Mouse (Mus musculus): Measurements from ENCODE around the gene Pnliprp2.

The Pnliprp2 gene

DNA sequence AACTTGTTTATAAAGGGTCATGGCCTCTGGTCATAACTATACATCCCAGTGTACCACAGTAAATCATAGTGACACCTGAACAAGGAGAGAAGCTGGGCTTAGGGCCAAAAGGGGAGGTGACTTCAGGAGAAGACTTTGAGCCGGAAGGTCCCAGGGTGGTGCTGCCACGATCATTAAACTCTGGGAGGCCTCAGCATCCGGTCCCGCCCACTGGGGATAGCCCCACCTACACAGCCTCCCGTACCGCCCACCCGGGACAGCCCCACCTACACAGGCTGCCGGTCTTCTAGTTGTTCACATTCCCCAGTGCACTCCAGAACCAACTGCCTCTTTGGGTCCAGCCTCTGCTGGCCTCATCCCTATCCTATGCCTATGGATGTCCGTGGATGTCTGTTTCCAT, at the start of gene Pnliprp2:
Pnliprp2 (plus strand) TSS at position 297 of the 400 bp plus-strand sequence.
- peak; percentile 13 for DNase-seq (ENCODE audit: extremely low read depth, insufficient read length, low spot score)

DNA sequence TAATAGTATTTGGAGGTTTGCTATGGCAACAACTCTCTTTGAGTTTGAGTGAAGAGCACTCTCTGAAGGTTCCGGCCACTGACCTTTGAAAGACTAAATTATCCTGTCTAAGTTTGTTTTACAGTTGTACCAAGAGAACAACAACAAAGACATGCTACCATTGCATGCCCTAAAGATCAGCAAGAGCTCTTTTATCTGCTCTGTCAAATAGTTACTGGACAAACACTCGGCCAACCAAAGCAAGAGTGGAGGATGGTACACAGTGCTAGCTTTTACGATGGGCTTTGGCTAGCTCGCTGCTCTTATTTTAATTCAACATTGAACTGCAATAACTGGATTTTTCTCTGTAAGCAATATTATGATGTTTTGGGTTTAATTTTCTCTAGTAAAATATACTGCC, 41.6 kb upstream of the Pnliprp2 start:
- no peak for DNase-seq (ENCODE audit: extremely low read depth, insufficient read length, low spot score)

DNA sequence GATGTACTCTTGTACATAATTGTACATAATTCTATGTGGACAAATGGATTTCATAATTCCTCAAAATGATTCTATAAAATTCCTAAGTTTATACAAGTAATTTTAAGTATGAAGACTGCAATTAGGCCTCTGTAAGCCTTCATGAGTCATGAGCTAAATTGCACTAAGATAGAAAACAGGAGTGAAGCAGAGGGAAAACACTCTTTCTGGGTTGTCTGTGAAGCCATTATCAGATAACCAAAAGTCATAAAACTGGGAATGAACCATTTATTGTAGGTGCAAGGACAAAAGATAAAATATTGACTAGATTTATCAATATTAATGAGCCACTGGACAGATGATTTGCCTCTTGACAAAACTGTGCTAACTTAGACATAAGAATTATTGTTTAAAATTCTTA, 39.1 kb upstream of the Pnliprp2 start:
- DNase-seq (ENCODE audit: extremely low read depth, insufficient read length, low spot score), result no peak

DNA sequence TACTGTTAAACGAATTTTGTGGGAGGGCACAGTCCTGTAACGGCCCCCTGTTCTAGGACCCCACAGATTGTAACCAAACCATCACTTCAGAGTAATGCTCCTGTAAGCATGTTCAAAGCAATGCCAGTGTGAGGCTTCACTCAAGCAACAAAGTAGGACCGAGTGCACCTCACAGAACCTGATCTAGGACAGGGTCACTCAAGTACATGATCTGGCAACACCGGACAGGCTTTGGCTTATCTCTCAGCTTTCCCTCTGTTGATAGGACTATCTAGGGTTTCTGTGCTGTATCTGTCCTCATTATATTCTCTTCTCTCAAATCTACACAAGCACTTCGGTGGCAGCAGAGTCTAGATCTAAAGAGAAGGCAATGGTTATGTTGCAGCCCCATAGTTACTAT, 33.0 kb upstream of the Pnliprp2 start:
- DNase-seq (ENCODE audit: extremely low read depth, insufficient read length, low spot score), result no peak

DNA sequence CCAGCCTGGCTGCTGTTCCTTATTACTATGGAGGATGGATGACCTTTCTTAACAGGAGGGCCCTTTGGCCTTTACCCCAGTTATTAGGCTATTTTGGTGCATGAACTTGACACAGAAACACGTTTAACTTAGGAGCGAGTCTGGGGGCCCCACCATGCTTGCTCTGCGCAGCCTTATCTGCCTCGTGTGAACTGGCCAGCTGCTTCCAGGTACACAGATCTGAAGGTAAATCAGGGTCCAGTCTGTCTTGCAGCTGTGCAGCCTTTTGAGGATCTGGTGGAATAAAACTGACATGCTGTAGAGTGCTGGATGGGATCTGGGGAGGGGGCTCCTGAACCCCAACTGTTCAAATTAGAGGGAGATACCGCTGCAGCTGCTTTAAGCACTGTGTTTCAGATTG, 31.8 kb upstream of the Pnliprp2 start:
- no peak for DNase-seq (ENCODE audit: extremely low read depth, insufficient read length, low spot score)

DNA sequence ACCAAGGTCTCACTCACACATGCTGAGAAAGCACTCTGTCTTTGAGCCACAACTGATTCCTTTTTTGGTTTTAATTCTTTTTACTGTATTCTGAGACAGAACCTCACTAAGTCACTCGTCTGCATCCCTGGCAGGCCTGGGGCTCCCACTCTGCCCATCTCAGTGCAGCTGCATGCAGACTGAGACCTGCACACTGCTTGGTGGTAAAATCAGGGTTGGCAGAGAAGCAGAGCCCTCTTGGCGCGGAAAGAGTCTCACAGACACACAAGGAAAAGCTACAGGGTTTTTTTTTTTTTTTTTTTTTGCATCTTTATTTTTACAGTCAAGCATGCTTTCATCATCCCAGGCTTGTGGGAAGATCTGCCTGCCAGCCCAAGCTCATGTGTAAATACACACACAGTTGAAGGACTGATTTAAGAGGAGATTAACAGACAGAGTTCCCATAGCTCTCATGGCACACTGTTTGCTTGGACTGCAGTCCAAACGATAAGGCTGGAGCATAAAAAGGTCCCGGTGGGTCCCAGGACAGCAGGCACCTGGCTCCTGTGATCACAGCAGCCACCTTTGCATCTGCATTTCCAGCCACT, 31.0 kb upstream of the Pnliprp2 start, which contains the start of gene Pnliprp1:
Pnliprp1 (plus strand) TSS at position 443 of the 587 bp plus-strand sequence.
- DNase-seq (ENCODE audit: extremely low read depth, insufficient read length, low spot score), result no peak

DNA sequence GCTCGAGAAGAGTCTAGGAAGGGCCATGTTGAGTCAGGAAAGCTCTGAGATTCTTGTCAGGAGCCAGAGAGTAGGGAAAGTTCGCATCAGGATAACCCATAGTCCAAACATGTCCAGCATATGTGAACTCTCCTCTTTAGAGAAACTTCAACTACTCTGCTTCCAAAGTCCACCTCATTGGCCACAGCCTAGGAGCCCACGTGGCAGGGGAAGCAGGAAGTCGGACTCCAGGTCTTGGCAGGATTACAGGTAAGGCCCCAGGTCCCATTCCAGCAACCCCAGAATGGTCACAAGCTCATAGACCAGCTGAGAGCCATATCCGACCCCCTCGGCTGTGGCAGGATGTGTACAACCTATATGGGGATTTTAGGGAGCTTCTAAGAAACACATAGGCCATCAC, 26.3 kb upstream of the Pnliprp2 start:
- DNase-seq (ENCODE audit: extremely low read depth, insufficient read length, low spot score), result no peak

DNA sequence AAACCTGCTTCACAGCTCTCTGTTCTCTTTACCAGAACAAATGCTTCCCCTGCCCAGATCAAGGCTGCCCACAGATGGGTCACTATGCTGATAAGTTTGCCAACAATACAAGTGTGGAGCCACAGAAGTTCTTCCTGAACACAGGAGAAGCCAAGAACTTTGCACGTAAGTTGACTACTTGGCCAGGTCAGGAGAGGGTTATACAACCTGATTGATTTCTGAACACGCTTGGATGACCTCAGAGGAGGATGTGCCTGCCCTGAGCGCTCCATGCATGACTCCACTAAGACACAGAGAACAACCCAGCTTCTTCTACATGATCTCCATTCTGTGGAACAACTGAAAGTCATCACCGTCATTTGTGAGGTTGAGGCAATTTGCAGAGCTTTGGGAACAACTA, 21.4 kb upstream of the Pnliprp2 start:
- DNase-seq (ENCODE audit: extremely low read depth, insufficient read length, low spot score), result no peak

DNA sequence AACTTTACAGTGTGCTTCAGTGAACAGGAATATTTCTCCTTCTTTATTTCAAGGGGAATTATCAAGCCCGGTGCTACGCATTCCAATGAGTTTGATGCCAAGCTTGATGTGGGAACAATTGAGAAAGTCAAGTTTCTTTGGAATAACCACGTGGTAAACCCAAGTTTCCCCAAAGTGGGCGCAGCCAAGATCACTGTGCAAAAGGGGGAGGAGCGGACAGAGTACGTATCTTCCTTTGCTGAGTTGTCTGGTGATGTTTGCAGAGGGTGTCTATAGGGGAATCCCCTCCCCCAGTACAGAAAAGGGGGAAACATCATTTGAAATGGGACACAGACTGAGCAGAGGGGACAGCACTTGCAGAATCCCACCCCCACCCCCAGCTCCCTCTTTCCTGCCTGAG, 18.5 kb upstream of the Pnliprp2 start:
- DNase-seq (ENCODE audit: extremely low read depth, insufficient read length, low spot score), result no peak

DNA sequence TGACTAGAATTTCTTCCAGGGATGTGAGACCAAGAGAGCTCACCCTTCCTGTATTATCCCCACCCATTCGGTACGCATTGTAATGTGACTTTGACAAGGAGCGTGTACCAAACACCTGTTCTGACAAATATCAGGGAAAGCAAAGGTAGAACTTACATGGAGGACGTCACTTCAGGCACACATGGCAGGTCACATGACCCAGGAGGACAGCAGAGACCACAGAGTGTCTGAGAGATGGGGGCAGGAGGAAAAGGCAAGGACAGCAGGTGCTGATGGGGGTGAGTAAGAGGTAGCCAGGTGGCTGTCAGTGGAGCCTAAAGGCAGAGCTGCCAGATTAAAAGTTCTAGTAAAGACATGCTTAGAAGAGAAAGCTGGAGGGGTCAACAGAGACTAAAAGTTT, 16.8 kb upstream of the Pnliprp2 start:
- DNase-seq (ENCODE audit: extremely low read depth, insufficient read length, low spot score), result no peak

DNA sequence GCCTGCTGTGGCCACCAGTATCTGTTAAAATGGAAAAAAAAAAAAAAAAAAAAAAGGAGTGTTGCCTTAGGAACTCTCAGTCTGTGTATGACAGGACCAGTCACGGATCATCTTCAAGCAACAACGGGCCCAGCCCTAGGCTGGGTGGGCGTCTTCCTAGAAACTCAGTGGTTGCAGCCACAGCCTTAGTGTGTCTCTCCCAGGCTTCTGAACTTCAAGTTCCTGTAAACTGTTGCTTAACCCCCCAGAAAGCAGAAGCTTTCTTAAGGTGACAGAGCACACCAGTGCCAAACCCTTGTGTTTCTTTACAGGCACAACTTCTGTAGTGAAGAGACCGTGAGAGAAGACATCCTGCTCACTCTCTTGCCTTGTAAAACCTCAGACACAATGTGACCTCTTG, 15.8 kb upstream of the Pnliprp2 start:
- no peak for DNase-seq (ENCODE audit: extremely low read depth, insufficient read length, low spot score)

DNA sequence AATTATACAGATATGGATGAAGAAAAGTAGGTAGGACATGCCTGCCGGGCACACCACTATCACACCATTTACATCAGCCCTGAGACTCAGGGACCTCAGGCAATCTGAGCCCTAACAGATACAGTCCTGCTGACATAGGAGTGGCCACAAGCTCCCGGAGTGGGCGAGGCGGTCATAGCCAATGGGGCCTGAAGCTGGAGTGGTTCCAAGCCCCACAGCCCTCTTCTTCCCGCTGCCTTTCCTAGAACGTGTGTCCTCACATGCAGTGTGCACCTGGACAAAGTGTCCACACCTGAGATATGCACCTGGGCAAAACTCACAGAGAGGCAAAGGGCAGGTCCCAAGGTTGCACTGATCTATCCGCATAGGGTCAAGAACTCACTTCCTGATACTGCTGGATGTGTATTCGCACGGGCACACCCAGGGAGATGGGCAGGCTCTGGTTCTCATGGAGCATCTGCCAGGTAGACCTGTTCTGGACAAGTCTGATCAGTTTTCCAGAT, 12.0 kb upstream of the Pnliprp2 start:
- no peak for DNase-seq (ENCODE audit: extremely low read depth, insufficient read length, low spot score)

DNA sequence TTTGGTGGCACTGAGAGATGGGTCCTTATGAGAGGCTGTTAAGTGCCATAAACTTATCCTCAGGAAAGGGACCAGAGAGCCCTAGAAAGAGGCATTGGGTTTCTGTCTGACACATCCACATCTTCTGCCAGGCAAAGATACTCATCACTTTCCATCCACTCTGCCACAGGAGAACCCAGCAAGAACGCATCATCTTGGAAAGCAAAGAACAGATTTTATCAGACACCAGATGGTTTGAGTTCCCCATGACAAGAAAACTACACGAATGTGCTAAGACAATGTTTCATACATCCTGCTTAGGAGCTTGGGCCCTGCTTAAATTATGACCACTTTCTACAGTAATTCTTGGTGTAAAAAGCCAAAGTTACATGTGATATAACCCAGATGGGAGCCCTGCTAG, 8.7 kb upstream of the Pnliprp2 start:
- DNase-seq (ENCODE audit: extremely low read depth, insufficient read length, low spot score), result no peak

DNA sequence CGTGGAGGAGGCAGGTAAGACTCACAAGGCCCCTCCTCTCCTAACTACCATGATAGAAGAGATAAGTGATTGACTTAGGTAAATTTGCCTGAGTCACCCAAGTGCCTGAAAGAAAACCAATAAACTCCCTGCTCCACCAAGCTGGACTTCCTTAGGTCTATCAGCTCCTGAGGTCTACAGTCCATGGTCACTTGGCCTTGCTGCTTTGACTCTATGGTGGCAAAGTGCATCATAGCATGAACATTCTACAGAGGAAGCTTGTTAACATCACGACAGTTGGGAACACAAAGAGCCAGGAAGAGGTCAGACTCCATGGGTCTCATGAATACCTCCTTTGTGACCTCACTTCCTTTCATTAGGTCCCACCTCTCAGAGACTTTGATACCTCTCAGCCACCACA, 8.0 kb upstream of the Pnliprp2 start:
- DNase-seq (ENCODE audit: extremely low read depth, insufficient read length, low spot score), result no peak

DNA sequence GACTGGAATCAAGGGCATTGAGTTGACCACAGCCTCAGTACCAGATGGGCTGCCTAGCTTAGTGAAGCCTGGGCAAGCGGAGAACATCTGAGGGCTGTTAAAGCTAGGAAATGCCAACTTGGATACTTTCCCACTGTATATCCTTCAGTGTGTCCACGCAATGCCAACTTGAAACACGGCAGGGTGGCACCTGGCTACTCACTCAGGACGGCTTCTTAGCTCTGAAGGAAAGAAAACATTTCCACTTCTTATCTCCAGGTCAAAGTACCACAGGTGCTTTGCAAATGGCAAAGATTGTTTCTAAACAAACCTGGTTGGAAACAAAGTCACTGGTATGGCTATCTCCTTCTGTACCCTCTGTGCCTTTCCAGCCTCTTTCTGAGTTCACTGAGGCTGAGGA, 648 bp upstream of the Pnliprp2 start:
- no peak for DNase-seq (ENCODE audit: extremely low read depth, insufficient read length, low spot score)

DNA sequence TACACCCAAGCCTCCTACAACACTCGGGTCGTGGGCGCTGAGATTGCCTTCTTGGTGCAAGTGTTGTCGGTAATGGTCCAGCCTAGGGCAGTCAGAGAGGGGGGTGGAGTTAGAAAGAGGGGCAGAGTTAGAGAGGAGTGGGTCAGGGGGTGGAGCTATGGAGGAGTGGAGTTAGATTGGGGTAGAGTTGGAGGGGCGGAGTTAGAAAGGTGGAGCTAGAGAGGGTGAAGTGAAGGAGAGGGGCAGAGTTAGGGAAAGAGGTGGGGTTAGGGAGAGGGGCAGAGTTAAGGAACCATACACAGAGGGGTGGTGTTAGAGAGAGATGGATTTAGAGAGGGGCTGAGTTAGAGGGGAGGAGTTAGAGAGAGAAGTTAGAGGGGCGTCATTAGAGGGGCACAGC, 2.8 kb downstream of the Pnliprp2 start:
- DNase-seq (ENCODE audit: extremely low read depth, insufficient read length, low spot score), result no peak

DNA sequence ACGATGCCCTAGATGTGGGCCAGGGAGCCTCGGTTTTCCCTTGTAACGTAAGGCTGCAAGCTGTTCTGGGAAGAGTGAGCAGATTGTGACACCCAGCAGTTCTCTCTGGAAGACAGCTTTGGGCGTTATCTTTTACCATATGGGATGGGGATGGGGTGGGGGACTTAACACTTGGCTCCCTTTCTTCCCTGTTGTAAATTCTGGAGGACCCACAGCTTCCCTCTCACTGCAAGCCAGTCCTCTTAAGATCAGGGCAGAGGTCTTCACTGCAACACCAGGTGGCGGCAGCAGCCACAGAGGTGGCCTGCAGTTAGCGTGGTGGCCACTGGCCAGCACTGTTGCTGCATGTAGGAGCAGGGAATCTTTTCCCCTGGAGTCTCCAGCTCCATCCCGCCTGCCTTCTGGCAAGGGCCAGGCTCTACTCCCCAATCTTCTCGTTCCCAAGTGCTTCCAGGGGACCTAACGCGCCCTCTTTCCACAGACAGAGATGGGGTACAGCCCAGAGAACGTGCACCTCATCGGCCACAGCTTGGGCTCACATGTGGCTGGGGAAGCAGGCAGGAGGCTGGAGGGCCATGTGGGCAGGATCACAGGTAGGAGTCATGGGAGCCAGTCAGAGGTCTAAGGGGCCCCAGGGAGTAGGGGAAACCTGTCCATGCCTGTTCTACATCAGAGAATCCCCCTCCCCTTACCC, 3.5 kb downstream of the Pnliprp2 start:
- DNase-seq (ENCODE audit: extremely low read depth, insufficient read length, low spot score), result peak; percentile 48

DNA sequence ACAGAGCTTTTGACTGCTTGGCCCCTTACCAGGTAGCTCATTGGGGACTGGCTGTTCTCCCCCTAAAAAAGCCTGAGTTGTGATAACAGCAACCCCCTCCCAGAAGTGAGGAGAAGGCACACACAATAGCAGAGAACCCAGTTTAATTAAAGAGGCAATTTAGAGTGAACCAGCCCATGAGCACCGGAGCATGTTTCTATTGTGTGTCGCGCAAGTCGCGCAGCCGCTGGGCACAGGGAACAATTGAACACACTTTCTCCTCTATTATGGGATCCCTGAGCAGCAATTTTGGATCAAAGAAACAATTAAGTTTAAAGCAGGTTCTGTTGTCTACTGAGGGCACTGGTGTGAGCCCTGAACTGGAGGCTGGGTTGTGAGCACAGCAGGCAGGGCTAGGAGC, 7.8 kb downstream of the Pnliprp2 start:
- DNase-seq (ENCODE audit: extremely low read depth, insufficient read length, low spot score), result no peak

DNA sequence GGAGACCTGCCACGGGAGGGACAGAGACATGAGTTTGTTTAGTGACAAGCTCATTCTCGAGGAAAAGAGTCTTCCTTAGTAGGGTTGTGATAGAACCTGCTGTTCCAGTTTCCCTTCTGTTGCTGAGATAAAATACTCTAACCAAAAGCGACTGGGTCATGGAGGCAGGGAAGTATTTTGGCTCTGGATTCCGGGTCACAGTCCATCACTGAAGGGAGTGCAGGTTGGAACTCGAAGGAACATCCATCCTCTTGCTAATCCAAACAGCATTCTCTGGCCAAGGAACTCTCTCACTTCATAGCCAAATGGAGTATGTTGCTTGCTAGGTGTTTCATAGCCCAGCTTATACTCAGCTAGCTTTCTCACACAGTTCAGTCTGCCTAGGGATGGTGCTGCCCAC, 16.9 kb downstream of the Pnliprp2 start:
- no peak for DNase-seq (ENCODE audit: extremely low read depth, insufficient read length, low spot score)

DNA sequence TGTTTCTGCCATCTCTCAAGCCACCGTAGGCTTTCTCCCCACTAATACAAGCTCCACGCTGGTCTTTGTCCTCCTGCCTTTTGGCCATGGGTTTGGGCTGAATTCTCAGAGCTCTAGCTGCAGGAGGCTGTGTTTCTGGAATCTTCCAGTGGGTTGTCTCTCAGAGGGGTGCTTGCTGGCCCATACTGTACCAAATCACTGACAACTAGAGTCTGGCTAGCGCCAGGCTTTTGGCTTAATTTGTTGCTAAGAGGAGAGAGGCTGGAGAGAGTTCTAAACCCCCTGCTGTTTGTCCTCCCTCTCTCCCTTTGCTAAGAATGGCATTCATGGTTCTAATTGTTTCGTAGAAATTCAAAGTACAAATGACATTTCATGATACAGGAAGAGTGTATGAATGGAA, 22.0 kb downstream of the Pnliprp2 start:
- no peak for DNase-seq (ENCODE audit: extremely low read depth, insufficient read length, low spot score)

DNA sequence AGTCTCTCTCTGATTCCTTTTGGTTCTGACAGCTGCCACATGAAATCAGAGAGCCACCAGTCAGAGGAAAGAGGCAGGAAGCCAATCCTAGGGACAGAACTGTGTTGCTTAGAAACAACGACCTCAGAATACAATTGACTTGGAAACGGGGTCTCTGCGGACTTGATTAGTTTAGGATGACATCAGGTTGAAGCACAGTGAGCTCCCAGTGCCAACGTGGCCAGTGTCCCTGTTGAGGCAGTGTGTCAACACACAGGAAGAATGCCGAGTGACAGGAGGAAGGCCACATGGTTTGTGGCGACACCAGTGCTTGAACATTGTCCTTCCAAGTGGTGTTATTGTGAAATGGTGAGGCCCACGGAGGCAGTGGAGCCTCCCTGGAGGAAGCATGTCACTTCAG, 24.4 kb downstream of the Pnliprp2 start:
- DNase-seq (ENCODE audit: extremely low read depth, insufficient read length, low spot score), result no peak

DNA sequence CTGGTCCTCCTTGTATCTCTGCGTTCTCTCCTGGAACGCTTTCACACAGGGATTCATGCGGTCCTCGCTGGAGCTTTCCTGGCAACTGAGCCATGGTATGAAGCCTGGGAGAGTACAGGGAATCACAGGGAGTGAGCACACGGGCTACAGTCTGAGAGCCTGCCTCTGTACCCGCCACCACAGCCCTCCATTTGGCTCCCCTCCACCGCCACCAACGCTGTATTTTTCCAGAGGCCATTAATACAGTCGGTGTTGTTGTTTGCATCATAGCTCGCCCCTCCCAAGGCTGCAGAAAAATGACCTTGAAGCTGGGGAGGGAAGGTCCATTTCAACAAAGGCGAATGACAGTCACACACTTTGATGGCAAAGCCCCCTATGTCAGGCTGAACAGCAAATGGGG, 29.7 kb downstream of the Pnliprp2 start:
- no peak for DNase-seq (ENCODE audit: extremely low read depth, insufficient read length, low spot score)

DNA sequence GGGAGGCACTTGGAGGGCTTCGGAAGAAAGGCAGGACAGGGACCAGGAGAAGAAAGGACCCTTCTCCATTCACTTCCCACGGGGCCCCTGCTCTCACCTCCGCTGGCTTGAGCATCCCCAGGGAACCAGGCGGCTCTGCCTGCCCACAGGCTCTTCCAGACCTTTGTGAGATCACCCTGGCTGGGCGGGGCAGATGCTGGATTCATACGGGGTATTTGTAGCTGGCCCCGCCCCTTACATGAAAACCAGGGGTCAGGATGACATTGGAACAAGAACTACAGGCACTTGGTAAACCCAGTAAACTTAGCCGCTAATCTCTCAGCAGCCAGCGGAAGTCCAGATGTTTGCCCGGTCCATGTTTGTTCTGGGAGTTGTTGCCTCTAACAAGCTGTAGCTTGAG, 34.8 kb downstream of the Pnliprp2 start, which contains the start of gene 1700019N19Rik:
1700019N19Rik (minus strand) TSS at position 178 of the 400 bp plus-strand sequence.
- DNase-seq (ENCODE audit: extremely low read depth, insufficient read length, low spot score), result no peak

All from 3134 (cell line).